ENCODE assay signal across 14 mouse cellular contexts in genomic region chrX:57797956-57798355, GRCm38 (mm10).
A peak's percentile ranks its signal among the peaks of the same experiment; 100 is the strongest.
DNase-seq lines count a peak whose midpoint lies in the region; ATAC-seq and TF ChIP-seq lines count a peak whose summit lies in the region.
"Had no signal": no experiment of that assay in that cellular context is flagged by ENCODE, and none has a peak within 500 bp of the region (broad histone marks: within the 10 kb centered on the region; RNA-seq: fewer than 3 reads in every experiment).

No protein-coding gene starts in this region.

- no peak for TF ChIP-seq POLR2A in lung, adult 2 months (IDR thresholded peaks at IDR 0.05; ENCODE audit: borderline replicate concordance, extremely low read depth, low read depth, low read length)

- ATAC-seq in heart, embryonic 11.5 days (replicated peaks; ENCODE audit: insufficient number of reproducible peaks, low FRiP score, low TSS enrichment), result no peak
- ATAC-seq in forebrain, embryonic 11.5 days (replicated peaks; ENCODE audit: low FRiP score), result peak; percentile 90
- ATAC-seq in hindbrain, embryonic 16.5 days, result 0 out of 2 replicates have a peak, but pooled peaks have one; percentile 24
- peak; percentile 41; the same call in 1 of the 2 replicates for ATAC-seq in neural tube, embryonic 14.5 days (ENCODE audit: low read depth)

- H3K9me3 ChIP-seq in heart, embryonic 11.5 days (replicated peaks; ENCODE audit: control insufficient read depth, low read length), result no peaks in the 10 kb centered on the region
- H3K9me3 ChIP-seq in forebrain, embryonic 11.5 days (ENCODE audit: control insufficient read depth, low read length), result no peaks in the 10 kb centered on the region
- no peaks in the 10 kb centered on the region for H3K9me3 ChIP-seq in hindbrain, embryonic 16.5 days (ENCODE audit: control insufficient read depth, low read length)
- no peaks in the 10 kb centered on the region for H3K9me3 ChIP-seq in neural tube, embryonic 14.5 days (ENCODE audit: control insufficient read depth, low read length)
- H3K9me3 ChIP-seq: limb, embryonic 12.5 days; lung, embryonic 15.5 days had no signal

- H3K4me3 ChIP-seq in heart, embryonic 11.5 days (ENCODE audit: low read depth, low read length), result no peak overlapping the region
- no peak overlapping the region for H3K4me3 ChIP-seq in forebrain, embryonic 11.5 days (ENCODE audit: low read depth, low read length)
- no peak overlapping the region for H3K4me3 ChIP-seq in hindbrain, embryonic 16.5 days (ENCODE audit: low read length)
- no peak overlapping the region for H3K4me3 ChIP-seq in neural tube, embryonic 14.5 days (ENCODE audit: low read depth, low read length)
- no peak overlapping the region for H3K4me3 ChIP-seq in lung, adult 2 months (replicated peaks; ENCODE audit: extremely low read depth, low read depth, low read length)
- H3K4me3 ChIP-seq in gastrocnemius, adult 2 months, result no peak overlapping the region
- H3K4me3 ChIP-seq: heart, adult 2 months; limb, embryonic 12.5 days; lung, embryonic 15.5 days; myocyte had no signal

- no peaks in the 10 kb centered on the region for H3K4me1 ChIP-seq in heart, embryonic 11.5 days (ENCODE audit: control insufficient read depth, insufficient read depth, low read length)
- peaks cover 6% of the 10 kb centered on the region; the same call in 1 of the 2 replicates for H3K4me1 ChIP-seq in forebrain, embryonic 11.5 days (replicated peaks; ENCODE audit: control insufficient read depth, insufficient read depth, low read length)
- no peaks in the 10 kb centered on the region for H3K4me1 ChIP-seq in hindbrain, embryonic 16.5 days (ENCODE audit: control insufficient read depth, insufficient read depth, low read depth, low read length)
- no peaks in the 10 kb centered on the region for H3K4me1 ChIP-seq in neural tube, embryonic 14.5 days (ENCODE audit: control insufficient read depth, insufficient read depth, low read length)
- no peaks in the 10 kb centered on the region for H3K4me1 ChIP-seq in lung, adult 2 months (ENCODE audit: control insufficient read depth, insufficient read depth, low read length)
- H3K4me1 ChIP-seq: limb, embryonic 12.5 days; lung, embryonic 15.5 days had no signal

- DNase-seq in heart, adult 8-10 months (ENCODE audit: low spot score), result no peak
- DNase-seq in forebrain, embryonic 11.5 days (ENCODE audit: low spot score), result peak; percentile 65
- DNase-seq in MN1 (ENCODE audit: low spot score), result no peak
- no peak for DNase-seq in lung, adult 2 months
- no peak for DNase-seq in gastrocnemius, adult 2 months
- DNase-seq: heart, adult 2 months; kidney, adult 2 months; right cerebral cortex, postnatal 14 days had no signal

- H3K36me3 ChIP-seq in heart, embryonic 11.5 days (ENCODE audit: control insufficient read depth, insufficient read depth, low read length), result no peaks in the 10 kb centered on the region
- H3K36me3 ChIP-seq in forebrain, embryonic 11.5 days (ENCODE audit: control insufficient read depth, insufficient read depth, low read length), result no peaks in the 10 kb centered on the region
- no peaks in the 10 kb centered on the region for H3K36me3 ChIP-seq in hindbrain, embryonic 16.5 days (ENCODE audit: control insufficient read depth, insufficient read depth, low read length)
- no peaks in the 10 kb centered on the region for H3K36me3 ChIP-seq in neural tube, embryonic 14.5 days (ENCODE audit: control insufficient read depth, insufficient read depth, low read length)
- H3K36me3 ChIP-seq: limb, embryonic 12.5 days; lung, embryonic 15.5 days had no signal

- WGBS in heart, embryonic 11.5 days (ENCODE audit: insufficient replicate concordance), result 58% methylated on average over 6 of the region's 6 CpGs
- WGBS in forebrain, embryonic 11.5 days, result 28% methylated on average over 6 of the region's 6 CpGs
- 33% methylated on average over 6 of the region's 6 CpGs for WGBS in hindbrain, embryonic 16.5 days
- 39% methylated on average over 6 of the region's 6 CpGs for WGBS in neural tube, embryonic 14.5 days
- WGBS in lung, adult 2 months, result 66% methylated on average over 6 of the region's 6 CpGs

- peak overlapping the region; percentile 29; the same call in 1 of the 2 replicates for H3K27ac ChIP-seq in heart, embryonic 11.5 days (ENCODE audit: low read depth, low read length)
- H3K27ac ChIP-seq in forebrain, embryonic 11.5 days (ENCODE audit: low read depth, low read length), result peak overlapping the region; percentile 66
- H3K27ac ChIP-seq in hindbrain, embryonic 16.5 days (ENCODE audit: low read depth, low read length), result no peak overlapping the region
- H3K27ac ChIP-seq in neural tube, embryonic 14.5 days (ENCODE audit: low read depth, low read length), result no peak overlapping the region; the same call in 1 of the 2 replicates
- H3K27ac ChIP-seq in gastrocnemius, adult 2 months, result no peak overlapping the region
- H3K27ac ChIP-seq: heart, adult 2 months; limb, embryonic 12.5 days; lung, embryonic 15.5 days had no signal

- H3K27me3 ChIP-seq in heart, embryonic 11.5 days (ENCODE audit: control insufficient read depth, insufficient read depth, low read length), result no peaks in the 10 kb centered on the region
- H3K27me3 ChIP-seq in forebrain, embryonic 11.5 days (ENCODE audit: control insufficient read depth, insufficient read depth, low read length), result no peaks in the 10 kb centered on the region
- no peaks in the 10 kb centered on the region for H3K27me3 ChIP-seq in hindbrain, embryonic 16.5 days (replicated peaks; ENCODE audit: control insufficient read depth, insufficient read depth, low read length)
- H3K27me3 ChIP-seq in neural tube, embryonic 14.5 days (ENCODE audit: control insufficient read depth, insufficient read depth, low read length), result no peaks in the 10 kb centered on the region
- H3K27me3 ChIP-seq: limb, embryonic 12.5 days; lung, embryonic 15.5 days had no signal

- H3K4me2 ChIP-seq in heart, embryonic 11.5 days, result no peak overlapping the region
- H3K4me2 ChIP-seq in forebrain, embryonic 11.5 days (ENCODE audit: low read depth, low read length, severe bottlenecking), result peak overlapping the region; percentile 8; the same call in 1 of the 2 replicates
- H3K4me2 ChIP-seq in hindbrain, embryonic 16.5 days (ENCODE audit: low read length), result peak overlapping the region; percentile 19; the same call in 1 of the 2 replicates
- no peak overlapping the region for H3K4me2 ChIP-seq in neural tube, embryonic 14.5 days (ENCODE audit: low read depth, low read length)
- H3K4me2 ChIP-seq: limb, embryonic 12.5 days; lung, embryonic 15.5 days had no signal

- intact Hi-C loops in gastrocnemius, adult 2 months (cut with DNase I), result no loop called here

- H3K9ac ChIP-seq in heart, embryonic 11.5 days (ENCODE audit: low read depth, low read length), result no peak overlapping the region
- H3K9ac ChIP-seq in forebrain, embryonic 11.5 days (ENCODE audit: low read length), result no peak overlapping the region
- H3K9ac ChIP-seq in hindbrain, embryonic 16.5 days (ENCODE audit: low read depth, low read length), result no peak overlapping the region
- H3K9ac ChIP-seq in neural tube, embryonic 14.5 days (replicated peaks; ENCODE audit: low read depth, low read length), result no peak overlapping the region
- H3K9ac ChIP-seq: limb, embryonic 12.5 days; lung, embryonic 15.5 days had no signal

- TF ChIP-seq CTCF in lung, adult 2 months (IDR thresholded peaks at IDR 0.05; ENCODE audit: insufficient read depth, low read length), result no peak
- no peak for TF ChIP-seq CTCF in gastrocnemius, adult 2 months (IDR thresholded peaks at IDR 0.05)

Comparison
In these comparisons a context has a peak if more than half of its experiments do, and no peak if none do; other contexts are left out.
1. H3K27ac ChIP-seq: peak in heart, embryonic 11.5 days (single experiment) and forebrain, embryonic 11.5 days (single experiment); none in hindbrain, embryonic 16.5 days (single experiment), neural tube, embryonic 14.5 days (single experiment) and gastrocnemius, adult 2 months (single experiment).
2. H3K4me2 ChIP-seq: peak in forebrain, embryonic 11.5 days (single experiment) and hindbrain, embryonic 16.5 days (single experiment); none in heart, embryonic 11.5 days (single experiment) and neural tube, embryonic 14.5 days (single experiment).